Mouse (Mus musculus): ENCODE data around the gene Fstl4. TPM values are rescaled to one million over a fixed set of nuclear protein-coding genes. Genes with fewer than 3 reads are reported as not detected.
"Not testable (repeated sequence)": the region's sequence is repeated elsewhere in the genome, so short reads cannot be mapped to it uniquely, and the experiment has no call there.

Fstl4 gene
- total RNA-seq, 2 experiments from 2014 or later = 11.6 to 12.8 TPM

DNA sequence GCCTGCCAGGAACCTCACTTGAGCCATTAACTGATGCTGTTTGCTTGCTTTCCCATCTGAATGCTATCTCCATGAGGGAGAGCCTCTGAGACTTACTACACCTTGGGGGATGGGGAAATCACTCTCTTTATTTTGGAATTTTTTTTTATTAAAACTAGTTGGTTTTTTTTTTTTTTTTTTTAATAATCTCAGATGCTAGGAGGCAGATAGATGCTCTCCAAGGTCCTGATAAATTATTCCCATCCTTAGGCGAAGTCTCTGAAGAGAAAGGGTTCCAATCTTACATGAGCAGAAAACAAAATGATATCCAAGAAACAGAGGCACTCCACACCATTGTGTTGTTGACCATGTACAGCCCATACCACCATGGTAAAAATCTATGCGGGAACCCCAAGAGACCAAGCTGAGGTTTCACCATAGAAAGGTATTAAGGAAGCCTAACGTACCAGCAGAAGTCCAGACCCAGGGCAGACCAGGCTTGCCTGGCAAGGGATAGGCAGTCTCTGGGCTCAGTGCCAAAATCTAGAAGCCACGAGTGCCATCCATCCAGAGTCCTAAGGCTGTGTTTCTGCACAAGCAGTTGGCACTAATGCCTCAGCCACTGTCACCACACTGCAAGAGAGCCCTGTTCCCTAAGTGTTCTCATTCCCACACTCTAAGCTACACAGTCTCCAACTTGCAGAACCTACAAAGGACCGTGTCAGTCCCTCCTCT is 423.1 kb downstream of the Fstl4 start:
- DNase-seq (ENCODE audit: low spot score in 2 of 2) = peak in 1 of 2 experiments; percentile 22

DNA sequence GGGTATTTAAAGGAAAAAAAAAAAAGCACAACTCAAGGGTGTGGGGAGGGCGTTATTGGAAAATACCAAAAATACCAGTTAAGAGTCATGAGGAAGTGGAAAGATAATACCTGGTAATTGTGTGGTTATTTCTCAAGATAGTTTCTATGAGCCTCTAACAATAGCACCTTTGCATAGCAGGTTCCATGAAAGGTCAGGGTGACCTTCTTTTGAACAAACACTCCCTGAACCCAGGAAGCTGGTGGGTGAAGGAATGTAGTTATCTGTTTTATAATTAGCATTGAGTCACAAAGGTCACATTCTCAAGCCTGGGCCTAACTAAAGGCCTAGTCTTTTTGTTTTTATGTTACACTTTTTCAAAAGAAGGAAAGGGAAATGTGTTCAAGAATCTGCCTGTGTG is 432.1 kb downstream of the Fstl4 start:
- not testable (repeated sequence) for DNase-seq (ENCODE audit: low spot score in 2 of 2)

DNA sequence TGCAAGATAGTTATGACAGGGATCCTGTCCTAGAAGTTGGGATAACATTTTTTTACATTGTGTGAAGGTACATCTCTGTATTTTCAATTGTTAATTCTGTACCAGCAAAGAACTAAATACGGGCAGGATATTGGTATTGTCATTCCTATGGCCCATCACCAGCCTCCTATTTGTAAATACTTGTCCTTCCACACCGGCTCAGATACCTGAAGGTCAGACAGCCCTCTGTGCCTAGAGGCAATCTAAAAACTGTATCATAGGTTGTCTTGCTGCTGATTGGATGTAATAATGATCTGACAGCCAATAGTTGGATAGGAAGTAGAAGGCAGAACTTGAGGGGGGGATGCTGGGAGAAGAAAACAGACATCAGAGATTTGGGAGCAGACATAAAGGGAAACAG is 432.7 kb downstream of the Fstl4 start:
- no peak for DNase-seq (ENCODE audit: low spot score in 2 of 2)

DNA sequence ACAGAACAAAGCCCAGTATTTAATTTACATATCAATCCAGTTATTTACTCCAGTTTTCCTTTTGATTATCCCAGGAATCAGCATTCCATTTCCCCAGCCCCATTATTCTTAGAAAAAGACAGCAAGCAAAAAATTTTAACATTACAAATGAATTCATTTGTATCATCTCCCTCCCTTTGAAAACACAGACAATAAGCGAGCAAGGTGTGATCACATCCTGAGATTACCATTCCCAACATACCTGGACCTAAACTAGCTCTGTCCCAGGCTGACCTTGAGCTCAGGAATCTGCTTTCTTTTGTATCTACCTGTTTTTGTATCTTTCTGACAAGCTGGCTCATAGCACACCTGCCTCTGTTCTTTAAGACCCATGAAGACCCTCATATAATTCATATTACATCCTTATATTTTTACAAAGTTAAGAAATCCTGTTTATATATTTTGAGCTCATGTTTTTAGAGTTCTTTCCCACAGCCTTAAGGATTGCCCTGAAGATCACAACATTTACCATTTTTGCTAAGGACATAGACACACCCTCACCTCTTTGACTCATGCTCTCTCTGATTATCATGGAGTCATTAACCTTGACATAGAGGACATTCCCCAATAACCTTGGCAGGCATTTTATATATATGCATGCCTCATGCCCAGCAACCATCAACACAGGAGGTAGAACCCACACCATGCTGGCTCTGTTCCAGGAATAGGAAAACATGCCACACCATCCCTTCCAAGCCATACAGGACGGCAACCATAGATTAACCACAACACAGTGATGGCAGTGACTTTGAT is 438.2 kb downstream of the Fstl4 start:
- DNase-seq (ENCODE audit: low spot score in 2 of 2) = no peak

DNA sequence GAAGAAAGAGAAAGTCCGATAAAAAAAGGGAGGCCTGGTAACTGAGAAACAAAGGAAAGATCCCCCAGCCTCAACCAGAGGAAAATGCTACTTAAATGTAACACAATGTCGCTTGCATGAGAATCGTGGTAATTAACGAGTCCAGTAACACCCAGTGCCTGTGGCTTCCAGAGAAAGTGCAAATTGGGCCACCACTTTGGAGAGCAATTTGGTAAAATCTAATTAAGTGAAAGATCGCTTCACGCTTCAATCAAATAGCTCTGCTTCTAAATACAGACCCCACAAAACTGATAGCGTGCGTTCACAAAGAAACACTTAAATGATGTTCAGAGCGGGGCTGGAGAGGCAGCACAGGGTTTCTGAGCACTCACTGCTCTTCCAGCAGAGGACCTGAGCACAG is 446.4 kb downstream of the Fstl4 start:
- no peak for DNase-seq (ENCODE audit: low spot score in 2 of 2)

DNA sequence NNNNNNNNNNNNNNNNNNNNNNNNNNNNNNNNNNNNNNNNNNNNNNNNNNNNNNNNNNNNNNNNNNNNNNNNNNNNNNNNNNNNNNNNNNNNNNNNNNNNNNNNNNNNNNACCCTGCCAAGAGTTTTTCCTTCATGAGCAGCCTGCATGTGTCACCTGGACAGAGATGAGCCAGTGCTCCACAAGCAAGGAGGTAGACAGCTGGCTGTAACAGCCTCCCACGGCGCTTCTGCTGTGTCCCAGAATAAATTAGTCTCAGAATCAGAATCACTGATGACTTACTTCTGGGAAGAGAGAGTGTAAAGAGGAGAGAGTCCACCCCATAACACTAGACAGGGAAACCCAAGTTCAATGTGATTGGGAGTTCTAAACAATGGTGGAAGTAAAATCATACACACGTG is 464.6 kb downstream of the Fstl4 start:
- DNase-seq (ENCODE audit: low spot score in 2 of 2) = peak; percentile 9 to 41

DNA sequence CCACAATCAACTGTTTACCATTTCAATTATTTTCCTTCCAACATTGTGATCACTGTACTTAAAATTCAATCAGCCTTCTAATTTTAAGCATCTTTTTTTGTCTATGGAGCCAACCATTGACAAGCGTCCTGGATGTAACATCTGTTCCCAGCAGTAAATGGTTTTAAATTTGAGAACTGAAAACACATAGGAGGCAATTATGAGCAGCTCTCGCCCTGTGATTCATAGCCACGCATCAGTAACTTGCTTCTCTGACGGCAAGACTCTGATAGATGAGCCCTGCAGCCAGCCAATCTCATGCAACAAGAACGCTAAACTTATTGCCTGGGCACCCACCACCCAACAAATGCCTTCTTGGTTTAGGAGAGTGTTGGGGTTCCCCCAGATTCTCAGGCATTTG is 467.4 kb downstream of the Fstl4 start:
- peak in 1 of 2 experiments; percentile 24 for DNase-seq (ENCODE audit: low spot score in 2 of 2)

DNA sequence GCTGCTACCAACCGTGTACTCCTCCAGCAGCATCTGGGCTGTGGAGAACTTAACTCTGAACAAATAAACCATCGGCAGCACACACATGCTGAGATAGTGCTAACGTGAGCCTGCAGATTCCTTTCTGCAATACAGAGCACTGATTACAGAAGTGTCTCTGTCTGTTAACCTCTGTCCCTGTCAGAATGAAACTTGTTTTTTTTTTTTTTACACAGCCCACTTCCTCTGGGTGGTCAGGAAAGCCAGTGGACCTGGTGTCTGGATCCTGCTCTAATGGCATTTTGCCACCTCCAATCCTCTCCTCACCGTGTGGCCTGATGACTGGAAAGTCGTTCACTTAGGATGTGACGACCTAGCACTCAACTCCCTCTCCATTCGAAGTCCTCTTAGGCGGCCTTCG is 469.2 kb downstream of the Fstl4 start:
- DNase-seq (ENCODE audit: low spot score in 2 of 2) = no peak
